11 mouse cellular contexts compared by ENCODE assay signal in genomic region chr7:116286611-116287355, GRCm38 (mm10). TPM values are rescaled to one million over a fixed set of nuclear protein-coding genes. Genes with fewer than 3 reads are reported as not detected.
A peak's percentile ranks its signal among the peaks of the same experiment; 100 is the strongest.
DNase-seq lines count a peak whose midpoint lies in the region; ATAC-seq and TF ChIP-seq lines count a peak whose summit lies in the region.
"Had no signal": no experiment of that assay in that cellular context is flagged by ENCODE, and none has a peak within 500 bp of the region (broad histone marks: within the 10 kb centered on the region; RNA-seq: fewer than 3 reads in every experiment).

No protein-coding gene starts in this region.

- TF ChIP-seq CTCF in lung, embryonic 14.5 days (IDR thresholded peaks at IDR 0.05; ENCODE audit: low read depth): no peak
- no peak for TF ChIP-seq CTCF in embryonic fibroblast, embryonic 13.5 days (IDR thresholded peaks at IDR 0.05; ENCODE audit: borderline replicate concordance, insufficient read depth, low read length)

- no peak overlapping the region for H3K4me2 ChIP-seq in lung, embryonic 14.5 days
- H3K4me2 ChIP-seq in limb, embryonic 11.5 days (ENCODE audit: low read depth, severe bottlenecking): no peak overlapping the region
- no peak overlapping the region for H3K4me2 ChIP-seq in stomach, embryonic 14.5 days (replicated peaks; ENCODE audit: low read depth, low read length)
- H3K4me2 ChIP-seq: midbrain, embryonic 11.5 days had no signal

- peaks cover 12% of the 10 kb centered on the region; the same call in 1 of the 2 replicates for H3K4me1 ChIP-seq in lung, embryonic 14.5 days (ENCODE audit: insufficient read depth)
- peaks cover 10% of the 10 kb centered on the region for H3K4me1 ChIP-seq in embryonic fibroblast, embryonic 13.5 days (ENCODE audit: control insufficient read depth, insufficient read depth, low read length)
- H3K4me1 ChIP-seq in limb, embryonic 11.5 days (ENCODE audit: control insufficient read depth, insufficient read depth, low read length): peaks cover 12% of the 10 kb centered on the region
- peaks cover 43% of the 10 kb centered on the region for H3K4me1 ChIP-seq in stomach, embryonic 14.5 days (ENCODE audit: control insufficient read depth, insufficient read depth, low read length)

- 27% methylated on average over 11 of the region's 11 CpGs for WGBS in lung, embryonic 14.5 days
- WGBS in limb, embryonic 11.5 days: 28% methylated on average over 11 of the region's 11 CpGs
- WGBS in stomach, embryonic 14.5 days: 15% methylated on average over 11 of the region's 11 CpGs

- no peak for DNase-seq in lung, embryonic 14.5 days
- DNase-seq in lung, postnatal 14 days: no peak
- DNase-seq in limb, embryonic 11.5 days (ENCODE audit: low spot score): no peak
- DNase-seq in spleen, adult 12 weeks (ENCODE audit: low spot score): no peak
- no peak for DNase-seq in gastrocnemius, postnatal 10 days
- DNase-seq in cerebellum, adult 11-12 months: no peak
- DNase-seq: cerebellum, adult 8-10 months had no signal

- H3K36me3 ChIP-seq in lung, embryonic 14.5 days (ENCODE audit: insufficient read depth): no peaks in the 10 kb centered on the region
- H3K36me3 ChIP-seq in limb, embryonic 11.5 days (ENCODE audit: control insufficient read depth, insufficient read depth, low read length): no peaks in the 10 kb centered on the region
- H3K36me3 ChIP-seq in stomach, embryonic 14.5 days (ENCODE audit: control insufficient read depth, insufficient read depth, low read length): no peaks in the 10 kb centered on the region

- H3K4me3 ChIP-seq in lung, embryonic 14.5 days (ENCODE audit: low read depth, low read length): no peak overlapping the region
- H3K4me3 ChIP-seq in embryonic fibroblast, embryonic 13.5 days (ENCODE audit: insufficient read depth, low read length): no peak overlapping the region
- H3K4me3 ChIP-seq in limb, embryonic 11.5 days (ENCODE audit: low read depth, low read length): no peak overlapping the region
- no peak overlapping the region for H3K4me3 ChIP-seq in stomach, embryonic 14.5 days (ENCODE audit: low read depth, low read length)

- no peak for TF ChIP-seq POLR2A in embryonic fibroblast, embryonic 13.5 days (IDR thresholded peaks at IDR 0.05; ENCODE audit: low read depth, low read length)

- no peaks in the 10 kb centered on the region for H3K27me3 ChIP-seq in lung, embryonic 14.5 days (ENCODE audit: insufficient read depth, low read length)
- H3K27me3 ChIP-seq in limb, embryonic 11.5 days (ENCODE audit: control insufficient read depth, insufficient read depth, low read length): no peaks in the 10 kb centered on the region
- H3K27me3 ChIP-seq in stomach, embryonic 14.5 days (ENCODE audit: control insufficient read depth, insufficient read depth, low read length): no peaks in the 10 kb centered on the region

- ATAC-seq in lung, embryonic 14.5 days (ENCODE audit: insufficient read depth): peak; percentile 55
- ATAC-seq in limb, embryonic 11.5 days (ENCODE audit: insufficient number of reproducible peaks, low FRiP score, low TSS enrichment, low read depth): no peak
- ATAC-seq in stomach, embryonic 14.5 days (ENCODE audit: insufficient number of reproducible peaks, insufficient read depth, low FRiP score, low read depth): peak; percentile 73
- ATAC-seq: inflammation-experienced regulatory T-cells, adult 6 months had no signal

- no peak overlapping the region for H3K9ac ChIP-seq in lung, embryonic 14.5 days
- no peak overlapping the region for H3K9ac ChIP-seq in limb, embryonic 11.5 days (ENCODE audit: low read length)
- no peak overlapping the region for H3K9ac ChIP-seq in stomach, embryonic 14.5 days (replicated peaks; ENCODE audit: low read depth, low read length)

- H3K27ac ChIP-seq in lung, embryonic 14.5 days (ENCODE audit: low read depth): peak overlapping the region; percentile 7; the same call in 1 of the 2 replicates
- H3K27ac ChIP-seq in embryonic fibroblast, embryonic 13.5 days (ENCODE audit: insufficient read depth, low read length): peak overlapping the region; percentile 85
- peak overlapping the region; percentile 30; the same call in 1 of the 2 replicates for H3K27ac ChIP-seq in limb, embryonic 11.5 days (replicated peaks; ENCODE audit: low read depth, low read length)
- H3K27ac ChIP-seq in stomach, embryonic 14.5 days (ENCODE audit: low read length): peak overlapping the region; percentile 79; the same call in 1 of the 2 replicates

- no peaks in the 10 kb centered on the region for H3K9me3 ChIP-seq in lung, embryonic 14.5 days (ENCODE audit: low read depth, low read length)
- H3K9me3 ChIP-seq in limb, embryonic 11.5 days (ENCODE audit: control insufficient read depth, low read length): no peaks in the 10 kb centered on the region
- H3K9me3 ChIP-seq in stomach, embryonic 14.5 days (ENCODE audit: control insufficient read depth, low read depth, low read length): no peaks in the 10 kb centered on the region

RNA-seq across cellular contexts. Expression of gene Plekha7, which starts 21.4 kb away (rescaled TPM):
- polyA plus RNA-seq in lung, embryonic 14.5 days (2014; fragmentation: Nextera tagmentation; extraction: Ambion mirVana): 9.5 and 10.3 TPM in 2 replicates
- polyA plus RNA-seq in embryonic fibroblast, embryonic 13.5 days (2011; ENCODE audit: insufficient read length, low read depth, missing spikeins): 3.0 and 5.8 TPM in 2 replicates
- 3.7 and 4.0 TPM in 2 replicates for polyA plus RNA-seq in limb, embryonic 11.5 days (2014; fragmentation: Nextera tagmentation; extraction: Ambion mirVana)
- 11.5 and 12.4 TPM in 2 replicates for polyA plus RNA-seq in stomach, embryonic 14.5 days (2014; fragmentation: Nextera tagmentation; extraction: Ambion mirVana)
- total RNA-seq in gastrocnemius, postnatal 10 days (2021): 1 to 10 TPM; 2.6 to 3.2 TPM

RNA-seq across cellular contexts. Expression of gene Rps13, which starts 47.2 kb away (rescaled TPM):
- polyA plus RNA-seq in lung, embryonic 14.5 days (2014; fragmentation: Nextera tagmentation; extraction: Ambion mirVana): 953 and 964 TPM in 2 replicates
- 289 and 566 TPM in 2 replicates for polyA plus RNA-seq in embryonic fibroblast, embryonic 13.5 days (2011; ENCODE audit: insufficient read length, low read depth, missing spikeins)
- 957 and 981 TPM in 2 replicates for polyA plus RNA-seq in limb, embryonic 11.5 days (2014; fragmentation: Nextera tagmentation; extraction: Ambion mirVana)
- polyA plus RNA-seq in stomach, embryonic 14.5 days (2014; fragmentation: Nextera tagmentation; extraction: Ambion mirVana): 960 and 1,086 TPM in 2 replicates
- 100 to 1,000 TPM; 384 to 414 TPM for total RNA-seq in gastrocnemius, postnatal 10 days (2021)

Comparison
In these comparisons a context has a peak if more than half of its experiments do, and no peak if none do; other contexts are left out.
1. H3K27ac ChIP-seq: peak in every context shown above with its lines; median percentile 85 in embryonic fibroblast, embryonic 13.5 days; 79 in stomach, embryonic 14.5 days; 30 in limb, embryonic 11.5 days; 7 in lung, embryonic 14.5 days.